Mouse (Mus musculus): ENCODE measurements around the gene Cnga4. TPM values are rescaled to one million over a fixed set of nuclear protein-coding genes. Genes with fewer than 3 reads are reported as not detected.
A peak's percentile ranks its signal among the peaks of the same experiment; 100 is the strongest.
"Not testable (repeated sequence)": the region's sequence is repeated elsewhere in the genome, so short reads cannot be mapped to it uniquely, and the experiment has no call there.

Cnga4 gene
- total RNA-seq (2021), result not detected
- long read RNA-seq, experiment 1, result 0 reads
- long read RNA-seq, experiment 2, result 0 reads

DNA sequence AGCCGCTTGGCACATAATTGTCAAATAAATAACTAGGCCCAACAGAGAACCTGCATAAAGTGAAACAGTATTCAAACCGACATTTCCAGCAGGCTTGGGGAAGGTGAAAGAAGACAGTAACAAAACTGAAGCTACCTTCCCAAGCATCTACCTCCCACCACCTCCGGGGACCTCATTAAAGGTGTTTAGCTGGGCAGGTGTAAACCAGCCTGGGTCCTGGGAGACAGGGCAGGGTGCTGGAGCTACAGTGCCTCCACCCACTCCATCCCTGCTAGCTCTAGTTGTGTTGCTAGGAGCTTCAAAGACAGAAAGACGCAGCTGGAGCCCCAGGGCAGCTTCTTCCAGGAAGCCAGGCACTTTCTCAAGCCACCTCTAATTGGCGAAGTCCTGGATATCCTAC is at the start of gene Cnga4:
Gene Cnga4, plus strand, starts transcription at position 301 of the 400 bp plus-strand sequence.
- DNase-seq, result no peak
- intact Hi-C loops (cut with DNase I; ENCODE audit: low total_unique reads), result no loop called here

DNA sequence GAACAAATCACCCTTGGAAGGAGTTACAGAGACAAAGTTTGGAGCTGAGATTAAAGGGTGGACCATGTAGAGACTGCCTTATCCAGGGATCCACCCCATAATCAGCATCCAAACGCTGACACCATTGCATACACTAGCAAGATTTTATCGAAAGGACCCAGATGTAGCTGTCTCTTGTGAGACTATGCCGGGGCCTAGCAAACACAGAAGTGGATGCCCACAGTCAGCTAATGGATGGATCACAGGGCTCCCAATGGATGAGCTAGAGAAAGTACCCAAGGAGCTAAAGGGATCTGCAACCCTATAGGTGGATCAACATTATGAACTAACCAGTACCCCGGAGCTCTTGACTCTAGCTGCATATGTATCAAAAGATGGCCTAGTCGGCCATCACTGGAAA is 48.3 kb upstream of the Cnga4 start:
- intact Hi-C loops (cut with DNase I; ENCODE audit: low total_unique reads); DNase-seq: not testable (repeated sequence)

DNA sequence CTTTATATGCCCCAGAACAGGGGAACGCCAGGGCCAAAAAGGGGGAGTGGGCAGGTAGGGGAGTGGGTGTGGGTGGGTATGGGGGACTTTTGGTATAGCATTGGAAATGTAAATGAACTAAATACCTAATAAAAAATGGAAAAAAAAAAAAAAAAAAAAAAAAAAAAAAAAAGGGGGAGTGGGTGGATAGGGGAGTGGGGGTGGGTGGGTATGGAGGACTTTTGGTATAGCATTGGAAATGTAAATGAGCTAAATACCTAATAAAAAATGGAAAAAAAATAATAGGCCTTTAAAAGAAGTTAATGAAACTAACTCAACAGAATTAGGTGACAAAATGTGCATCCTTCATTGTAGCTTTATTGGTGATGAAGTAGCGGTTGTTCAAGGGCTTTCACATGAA is 47.9 kb upstream of the Cnga4 start:
- DNase-seq; intact Hi-C loops (cut with DNase I; ENCODE audit: low total_unique reads): not testable (repeated sequence)

DNA sequence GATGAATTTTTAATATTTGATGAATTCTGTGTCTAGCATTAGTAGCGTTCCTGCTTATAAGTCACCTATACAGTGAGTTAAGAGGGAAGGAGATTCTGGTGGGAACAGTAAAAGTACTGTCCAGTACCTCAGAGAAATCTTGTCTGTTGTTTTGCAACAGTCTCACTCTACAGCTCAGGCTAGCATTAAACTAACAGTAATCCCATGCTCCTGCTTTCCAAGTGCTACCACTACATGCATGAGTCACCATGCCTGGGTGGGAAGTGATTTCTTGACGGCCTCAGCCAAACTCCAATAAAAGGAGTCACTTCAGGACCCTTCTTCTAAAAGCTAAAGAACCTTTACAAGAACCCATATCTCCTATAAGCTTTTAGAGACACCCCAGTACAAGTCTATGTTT is 42.7 kb upstream of the Cnga4 start:
- DNase-seq, result no peak
- intact Hi-C loops (cut with DNase I; ENCODE audit: low total_unique reads), result no loop called here

DNA sequence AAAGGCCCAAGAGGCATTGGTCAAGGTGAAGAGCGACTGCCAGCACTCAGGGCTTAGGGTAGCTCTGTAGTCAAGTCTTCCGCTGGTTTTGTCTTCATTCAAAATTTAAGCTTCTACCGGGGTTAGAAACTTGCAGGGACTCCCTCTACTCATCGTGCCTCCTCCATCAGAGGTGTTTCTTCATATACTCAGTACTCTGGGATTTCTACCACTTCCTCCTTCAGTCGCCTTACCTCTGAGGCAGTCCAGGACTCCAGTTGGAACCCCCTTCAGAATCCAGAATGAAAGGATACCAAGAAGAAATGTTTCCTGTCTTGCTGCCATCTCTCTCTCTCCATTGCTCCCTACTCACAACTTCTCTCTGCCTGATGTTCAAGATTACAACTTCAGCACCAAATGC is 37.1 kb upstream of the Cnga4 start:
- DNase-seq, result no peak
- intact Hi-C loops (cut with DNase I; ENCODE audit: low total_unique reads), result no loop called here

DNA sequence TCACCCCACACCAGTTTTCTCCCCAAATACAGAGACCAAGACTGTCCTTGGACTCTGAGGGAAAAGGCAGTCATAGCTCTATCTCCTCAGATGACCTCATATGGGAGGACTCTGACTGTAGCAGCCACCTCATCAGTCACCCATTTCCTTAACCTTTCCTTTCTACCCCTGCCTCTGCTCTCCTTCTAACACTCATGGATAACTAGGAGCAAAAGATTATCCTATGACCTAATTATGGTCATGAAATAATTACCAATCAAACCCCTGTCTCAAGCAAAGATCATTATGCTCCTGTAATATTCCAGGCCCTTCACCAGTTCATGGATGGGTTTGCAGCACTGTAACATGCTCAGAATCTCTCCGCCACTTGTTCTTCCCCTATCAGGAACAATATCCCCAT is 36.4 kb upstream of the Cnga4 start, which contains the start of gene Olfr692:
Gene Olfr692, plus strand, starts transcription at position 301 of the 400 bp plus-strand sequence.
- no peak for DNase-seq
- intact Hi-C loops (cut with DNase I; ENCODE audit: low total_unique reads), result no loop called here

DNA sequence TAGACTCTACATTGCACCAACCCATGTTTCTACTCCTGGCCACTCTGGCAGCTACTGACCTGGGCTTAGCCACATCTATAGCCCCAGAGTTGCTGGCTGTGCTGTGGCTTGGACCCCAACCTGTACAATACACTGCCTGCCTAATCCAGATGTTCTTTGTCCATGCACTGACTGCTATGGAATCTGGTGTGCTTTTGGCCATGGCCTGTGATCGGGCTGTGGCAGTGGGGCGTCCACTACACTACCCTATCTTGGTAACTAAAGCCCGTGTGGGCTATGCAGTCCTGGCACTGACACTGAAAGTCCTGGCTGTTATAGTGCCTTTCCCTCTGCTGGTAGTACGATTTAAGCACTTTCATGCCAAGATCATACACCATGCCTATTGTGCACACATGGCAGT is 35.8 kb upstream of the Cnga4 start:
- no peak for DNase-seq
- intact Hi-C loops (cut with DNase I; ENCODE audit: low total_unique reads), result no loop called here

DNA sequence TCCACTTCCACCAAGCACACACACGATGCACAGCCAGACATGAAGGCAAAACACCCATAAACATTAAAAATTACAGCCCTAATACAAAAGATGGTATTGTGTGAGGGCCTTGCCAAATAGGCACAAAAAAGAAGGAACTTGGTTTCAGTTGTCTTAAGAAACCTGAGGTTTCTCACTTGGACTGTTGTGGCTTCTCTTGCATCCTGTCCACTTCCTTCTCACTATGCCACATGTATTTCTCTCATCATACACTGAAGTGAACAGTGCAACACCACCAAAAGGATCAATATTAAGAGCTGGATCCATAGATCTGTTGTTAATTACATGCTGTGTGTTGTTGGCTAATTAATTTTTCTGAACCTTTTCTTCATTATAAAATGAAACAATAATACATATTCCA is 31.5 kb upstream of the Cnga4 start:
- intact Hi-C loops (cut with DNase I; ENCODE audit: low total_unique reads), result no loop called here

DNA sequence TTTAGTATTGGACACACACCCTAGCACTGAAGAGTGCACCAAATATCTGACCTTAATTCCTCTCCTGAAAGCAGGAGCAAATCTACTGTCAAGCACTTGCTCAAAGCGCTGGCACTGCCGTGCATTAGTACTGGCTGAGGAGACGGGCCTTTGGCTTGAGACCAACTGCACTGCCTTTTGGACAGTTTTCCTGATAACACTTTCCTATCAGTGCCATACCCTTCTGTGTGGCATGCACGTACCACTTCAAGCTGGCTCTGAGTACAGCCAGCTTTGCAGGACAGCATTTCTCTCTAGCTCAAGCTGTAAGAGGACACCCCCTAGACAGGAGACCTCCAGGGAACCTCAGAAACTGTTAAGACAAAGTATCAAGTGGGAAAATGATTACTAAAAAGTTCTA is 30.9 kb upstream of the Cnga4 start:
- intact Hi-C loops (cut with DNase I; ENCODE audit: low total_unique reads), result no loop called here
- no peak for DNase-seq

More for the DNA sequence above, 31.5 kb upstream of the Cnga4 start:
- DNase-seq, result no peak

DNA sequence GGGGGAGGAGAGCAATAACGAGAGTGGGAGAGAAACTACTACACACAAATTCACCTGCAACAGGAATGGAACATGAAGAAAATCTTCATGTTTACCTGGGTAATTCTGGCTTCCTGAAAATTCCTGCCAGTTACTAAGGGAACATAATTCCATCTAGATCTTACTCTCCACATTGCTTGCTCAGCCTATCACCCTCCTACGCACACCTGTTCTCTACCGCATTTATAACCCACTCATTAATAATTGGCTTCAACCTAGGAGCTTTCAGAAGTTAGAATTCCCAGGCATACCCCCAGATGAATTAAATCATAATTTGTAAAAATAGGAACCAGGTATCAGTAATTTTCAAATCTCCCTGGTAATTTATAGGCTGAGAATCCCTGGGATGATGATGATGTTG is 30.4 kb upstream of the Cnga4 start:
- DNase-seq, result no peak
- intact Hi-C loops (cut with DNase I; ENCODE audit: low total_unique reads), result no loop called here

DNA sequence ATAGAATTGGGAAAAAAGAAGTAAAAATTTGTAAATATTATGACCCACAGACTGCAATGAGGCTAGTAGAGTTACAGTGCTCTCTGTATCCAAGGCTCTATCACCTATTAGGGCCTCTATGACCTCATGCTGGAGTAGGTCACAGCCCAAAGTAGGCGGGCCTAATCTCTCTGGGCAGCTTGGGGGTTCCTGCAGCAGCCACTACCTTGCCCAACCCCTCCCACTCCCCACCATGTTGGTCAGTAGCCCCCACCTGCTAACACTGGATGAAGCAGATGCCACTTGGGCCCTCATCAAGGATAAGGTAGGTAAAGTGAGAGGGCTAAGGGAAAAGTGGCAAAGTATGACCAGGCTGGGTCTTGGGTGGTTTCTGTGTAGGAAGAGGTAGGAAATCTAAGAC is 29.5 kb upstream of the Cnga4 start, which contains the start of gene Gm5901:
Gene Gm5901, plus strand, starts transcription at position 173 of the 400 bp plus-strand sequence.
- DNase-seq, result no peak
- intact Hi-C loops (cut with DNase I; ENCODE audit: low total_unique reads), result no loop called here

DNA sequence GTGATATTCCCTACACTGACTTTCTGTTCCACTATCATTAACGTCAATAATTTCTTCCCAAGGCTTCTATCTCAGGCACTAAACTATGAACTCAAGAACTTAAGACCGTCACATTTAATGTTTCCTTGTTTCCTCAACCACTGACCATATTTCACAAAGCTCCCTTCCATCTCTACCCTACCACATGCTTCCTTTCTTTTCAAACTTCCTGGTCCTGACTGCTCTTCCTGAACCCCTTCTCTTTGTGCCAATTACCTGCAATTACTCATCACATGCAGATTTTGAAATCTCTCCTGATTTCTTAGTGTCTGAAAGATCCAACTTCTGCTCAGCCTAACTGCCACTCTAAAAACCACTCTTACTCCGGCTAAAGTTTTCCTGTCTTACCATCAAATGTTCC is 24.0 kb upstream of the Cnga4 start:
- intact Hi-C loops (cut with DNase I; ENCODE audit: low total_unique reads), result no loop called here
- no peak for DNase-seq

DNA sequence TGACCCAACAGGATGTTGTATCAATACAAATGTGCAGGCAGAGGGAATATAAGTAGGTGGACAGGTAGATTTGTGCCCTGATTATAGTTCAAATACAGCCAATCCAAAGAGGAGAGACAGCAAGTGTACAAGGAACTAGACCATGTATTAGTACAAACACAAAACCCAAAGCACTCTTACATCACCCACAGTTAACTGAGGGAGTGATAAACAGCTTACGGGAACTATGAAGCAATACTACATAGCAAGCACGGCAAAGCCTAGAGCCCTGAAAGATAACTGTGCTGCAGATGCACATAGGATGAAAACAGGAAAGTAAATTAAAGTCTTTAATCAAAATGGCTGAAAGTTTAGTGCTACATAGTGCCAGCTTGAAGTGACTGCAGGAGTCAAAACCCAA is 16.7 kb upstream of the Cnga4 start:
- DNase-seq, result no peak
- intact Hi-C loops (cut with DNase I; ENCODE audit: low total_unique reads), result no loop called here

DNA sequence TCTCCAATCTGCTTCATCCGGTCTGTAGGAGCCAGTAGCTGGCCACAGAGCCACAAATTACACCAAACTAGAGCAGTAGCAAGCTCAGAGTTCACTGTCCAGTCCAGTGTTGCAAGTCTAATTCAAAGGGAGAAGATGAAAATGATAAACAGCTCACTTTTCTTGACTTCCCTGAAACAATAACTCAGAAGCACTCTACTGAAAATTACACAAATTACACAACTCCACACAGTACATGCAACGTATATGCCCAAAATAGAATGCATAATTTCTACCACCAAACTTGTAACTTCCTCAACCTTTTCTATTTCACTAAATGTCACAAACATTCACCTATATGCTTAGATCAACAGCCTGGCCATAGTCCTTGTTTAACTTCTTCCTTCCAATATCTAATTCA is 14.1 kb upstream of the Cnga4 start:
- intact Hi-C loops (cut with DNase I; ENCODE audit: low total_unique reads), result no loop called here
- no peak for DNase-seq

DNA sequence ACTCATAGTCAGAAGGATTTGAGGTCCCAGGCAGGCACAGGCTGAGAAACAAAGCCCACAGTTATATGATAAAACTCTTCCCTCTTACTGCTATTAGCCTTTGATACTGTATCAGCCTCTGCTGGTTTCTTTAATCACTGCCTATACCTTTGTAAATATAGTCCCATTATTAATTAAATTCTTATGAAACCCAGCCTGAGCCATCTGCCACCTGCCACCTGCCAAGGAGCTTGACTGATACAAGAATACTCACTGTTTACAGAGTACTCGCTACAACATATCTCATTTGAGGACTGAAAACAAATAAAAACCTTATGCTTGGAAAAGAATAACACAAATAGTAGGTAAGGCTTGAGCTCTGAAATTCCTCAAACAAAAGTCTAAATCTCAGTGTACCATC is 9.8 kb upstream of the Cnga4 start:
- intact Hi-C loops (cut with DNase I; ENCODE audit: low total_unique reads), result no loop called here
- DNase-seq, result no peak

DNA sequence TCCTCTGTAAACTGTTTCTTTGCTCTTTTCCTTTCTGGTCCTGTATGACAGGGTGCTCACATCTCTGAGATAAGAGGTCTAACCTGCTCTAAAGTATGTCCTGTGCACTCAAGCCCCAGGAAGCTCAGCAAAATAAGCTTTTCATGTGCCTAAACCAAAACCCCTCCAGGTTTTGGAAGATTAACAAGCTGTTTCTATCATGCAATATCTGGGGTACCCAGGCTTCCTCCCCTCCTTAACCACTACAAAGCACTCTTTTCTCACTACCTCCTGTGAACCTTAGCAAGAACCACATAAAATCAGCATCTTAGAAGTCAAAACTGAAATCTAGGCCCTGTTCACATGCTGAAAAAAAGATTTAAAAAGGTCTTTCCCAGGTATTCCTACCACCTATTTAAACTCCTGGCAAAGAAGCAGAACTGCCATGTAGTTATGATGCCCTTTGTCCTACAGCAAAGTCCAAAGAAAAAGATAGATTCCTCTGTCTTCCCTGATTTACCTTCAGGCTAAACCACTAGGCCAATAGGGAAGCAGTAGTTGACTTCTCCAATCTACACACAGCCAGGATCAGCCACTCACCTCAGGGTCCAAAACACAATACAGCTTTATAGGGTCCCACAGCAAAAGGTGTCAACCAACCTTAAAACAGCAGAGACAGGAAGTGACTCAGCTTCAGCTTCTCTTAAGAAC is 9.1 kb upstream of the Cnga4 start:
- no peak for DNase-seq
- intact Hi-C loops (cut with DNase I; ENCODE audit: low total_unique reads), result no loop called here

DNA sequence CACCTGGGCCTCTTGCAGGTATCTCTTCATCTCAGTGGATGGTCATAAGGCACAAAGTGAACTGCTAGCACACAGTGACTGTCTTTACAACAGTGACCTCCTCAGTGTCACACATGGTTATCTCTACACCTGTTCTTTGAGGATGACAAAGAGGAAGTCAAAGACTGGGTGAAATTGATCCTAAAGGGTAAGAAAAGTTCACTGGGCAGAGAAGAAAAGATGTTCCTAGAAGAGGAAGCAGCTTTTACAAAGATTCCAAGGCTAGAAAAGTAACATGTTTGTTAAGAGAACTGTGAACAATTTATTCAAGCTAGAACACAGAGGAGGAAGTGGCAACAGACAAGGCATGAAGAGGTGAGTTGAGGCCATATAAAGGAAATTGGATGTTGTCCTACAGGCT is 8.2 kb upstream of the Cnga4 start:
- intact Hi-C loops (cut with DNase I; ENCODE audit: low total_unique reads), result no loop called here

DNA sequence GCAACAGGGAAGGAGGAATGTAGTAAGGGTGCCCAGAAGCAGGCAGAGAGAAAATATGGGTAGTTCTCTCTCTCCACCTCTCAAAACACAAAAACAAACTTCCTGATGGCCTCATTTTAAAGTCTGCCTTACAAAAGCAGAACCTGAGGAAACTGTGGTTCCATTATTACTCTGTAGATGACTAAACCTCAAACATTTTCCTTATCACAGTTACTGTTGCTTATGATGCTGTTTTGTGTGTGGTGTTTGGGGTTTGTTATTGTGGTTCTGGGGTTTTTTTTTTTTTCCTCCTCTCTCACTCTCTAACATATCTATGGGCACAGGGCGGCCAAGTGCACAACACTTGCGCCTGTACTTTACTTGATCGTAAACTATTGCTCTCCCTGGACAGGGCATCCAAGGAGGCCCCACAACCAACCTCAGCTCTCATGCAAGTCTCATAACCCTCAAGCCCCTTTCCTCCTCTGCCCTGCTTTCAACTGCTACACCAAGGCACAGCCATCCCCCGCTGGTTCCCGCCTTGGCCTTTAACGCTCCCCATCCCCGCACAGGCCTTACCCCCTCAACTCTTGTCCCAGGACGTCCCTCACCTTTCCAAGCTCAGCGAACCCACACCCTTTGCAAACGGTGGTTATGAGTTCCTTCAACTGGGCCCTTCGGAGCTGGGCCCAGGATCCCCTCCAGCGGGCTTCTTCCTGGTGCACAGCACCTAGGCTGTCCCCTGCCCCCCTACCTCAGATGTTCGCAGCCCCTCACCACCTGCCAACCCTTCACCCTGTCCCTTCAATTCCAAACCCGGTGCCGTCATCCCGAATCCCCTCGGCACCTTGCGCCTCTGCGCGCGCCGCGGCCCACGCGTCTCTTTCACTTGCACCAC is 5.1 kb upstream of the Cnga4 start:
- DNase-seq, result no peak
- intact Hi-C loops (cut with DNase I; ENCODE audit: low total_unique reads), result no loop called here

More for the DNA sequence above, 8.2 kb upstream of the Cnga4 start:
- no peak for DNase-seq

DNA sequence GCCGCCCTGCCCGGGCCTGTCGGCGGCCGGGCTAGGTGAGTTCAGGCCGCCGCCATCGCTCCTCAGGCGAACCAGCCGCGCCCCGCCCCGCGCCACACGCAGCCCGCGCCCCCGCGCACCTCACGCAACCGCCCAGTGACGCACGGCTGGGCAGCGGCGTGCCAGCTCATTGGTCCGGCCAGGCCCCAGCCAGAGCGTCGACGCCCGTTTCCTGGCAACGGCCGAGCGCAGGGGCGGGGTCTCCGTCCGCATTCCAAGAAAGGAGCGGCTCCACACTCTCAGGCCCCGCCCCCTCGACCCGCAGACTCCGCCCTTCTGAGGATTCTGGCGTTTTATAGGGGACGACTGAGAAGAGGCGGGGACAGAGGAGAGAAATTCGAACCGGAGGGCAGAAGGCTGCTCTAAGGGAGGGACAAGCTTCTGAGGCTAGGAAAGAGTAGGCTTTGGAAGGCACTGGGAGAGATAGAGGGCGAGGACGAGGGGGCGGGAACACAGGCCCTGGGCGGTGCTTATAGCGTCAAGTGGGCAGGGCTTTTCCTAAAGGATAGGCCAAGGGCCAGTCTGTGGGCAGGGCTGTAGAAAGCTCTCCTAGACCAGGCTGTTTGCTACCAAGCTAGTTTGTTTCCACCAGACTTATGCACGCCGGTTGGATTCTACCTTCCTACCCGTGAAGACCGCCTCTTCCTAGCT is 4.3 kb upstream of the Cnga4 start, which contains the start of gene Fam160a2:
Gene Fam160a2, minus strand, starts transcription at position 120 of the 690 bp plus-strand sequence.
- peak; percentile 99 for DNase-seq
- intact Hi-C loops (cut with DNase I; ENCODE audit: low total_unique reads), result no loop called here

DNA sequence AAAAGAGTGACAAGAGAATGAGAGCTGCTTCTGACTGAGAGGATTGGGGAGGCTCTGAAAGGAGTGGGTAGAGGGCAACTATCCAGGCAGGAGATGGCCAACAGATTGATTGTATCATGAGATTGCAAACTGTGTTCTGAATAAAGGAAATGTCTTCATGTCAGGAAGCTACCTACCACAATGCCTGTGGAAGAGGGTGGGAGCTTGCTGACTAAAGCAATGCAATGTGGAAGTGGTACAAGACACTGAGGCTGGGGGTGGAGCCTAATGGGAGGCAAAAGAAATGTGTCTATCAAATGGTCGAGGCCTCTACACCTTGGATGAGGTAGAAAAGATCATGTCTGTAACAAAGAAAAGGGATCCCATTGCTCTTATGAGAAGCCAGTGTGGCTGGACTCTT is 2.0 kb downstream of the Cnga4 start:
- DNase-seq, result no peak
- intact Hi-C loops (cut with DNase I; ENCODE audit: low total_unique reads), result no loop called here
